In the genomic region with DNA sequence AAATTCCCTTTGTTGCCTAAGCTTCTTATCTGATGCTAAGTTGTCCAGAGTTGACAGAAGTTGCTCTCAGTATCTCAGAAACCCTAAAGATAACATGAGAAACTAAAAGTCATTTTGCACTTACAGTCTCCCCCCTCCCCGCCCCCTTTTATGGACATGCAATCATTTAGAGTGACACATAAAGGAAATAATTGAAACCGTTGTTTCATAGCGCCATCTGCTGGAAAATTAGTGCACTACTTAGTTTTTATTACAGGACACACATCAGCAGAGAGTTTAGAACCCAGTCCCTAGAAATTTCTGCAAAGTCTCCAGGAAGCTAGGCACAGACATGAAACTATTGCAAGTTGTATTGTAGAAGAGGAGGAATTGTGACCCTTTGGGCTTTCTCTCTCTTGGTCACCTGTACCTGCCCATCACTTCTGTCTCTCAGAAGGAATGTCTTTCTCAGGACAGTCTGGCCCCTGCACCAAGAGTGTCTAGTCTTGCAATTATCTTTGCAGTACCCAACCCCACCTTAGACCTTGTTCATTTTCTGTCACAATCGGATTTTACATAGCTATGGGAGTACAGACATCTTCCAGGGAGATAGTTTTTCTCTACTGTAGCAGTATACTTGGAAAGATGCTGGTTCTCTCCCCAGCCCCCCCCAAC, we compare ENCODE assay signal across 8 mouse cellular contexts. TPM values are rescaled to one million over a fixed set of nuclear protein-coding genes. Genes with fewer than 3 reads are reported as not detected.
DNase-seq lines count a peak whose midpoint lies in the region; ATAC-seq and TF ChIP-seq lines count a peak whose summit lies in the region.

No protein-coding gene starts in this region.

- H3K4me1 ChIP-seq in forebrain, embryonic 11.5 days (replicated peaks; ENCODE audit: control insufficient read depth, insufficient read depth, low read length) = no peaks in the 10 kb centered on the region
- H3K4me1 ChIP-seq in forebrain, embryonic 10.5 days = no peaks in the 10 kb centered on the region
- no peaks in the 10 kb centered on the region for H3K4me1 ChIP-seq in thymus, adult 2 months (replicated peaks; ENCODE audit: control insufficient read depth, insufficient read depth, low read length)
- H3K4me1 ChIP-seq in forebrain, embryonic 15.5 days = no peaks in the 10 kb centered on the region

- H3K27ac ChIP-seq in forebrain, embryonic 11.5 days (ENCODE audit: low read depth, low read length) = no peak overlapping the region
- no peak overlapping the region for H3K27ac ChIP-seq in forebrain, embryonic 10.5 days
- H3K27ac ChIP-seq in thymus, adult 2 months (ENCODE audit: control insufficient read depth, insufficient read depth, low read length) = no peak overlapping the region
- H3K27ac ChIP-seq in forebrain, embryonic 15.5 days (replicated peaks) = no peak overlapping the region

- WGBS in forebrain, embryonic 11.5 days = 23% methylated on average over 4 of the region's 4 CpGs
- 23% methylated on average over 4 of the region's 4 CpGs for WGBS in forebrain, embryonic 10.5 days
- 17% methylated on average over 4 of the region's 4 CpGs for WGBS in thymus, adult 2 months
- 19% methylated on average over 4 of the region's 4 CpGs for WGBS in forebrain, embryonic 15.5 days

- H3K36me3 ChIP-seq in forebrain, embryonic 11.5 days (ENCODE audit: control insufficient read depth, insufficient read depth, low read length) = no peaks in the 10 kb centered on the region
- no peaks in the 10 kb centered on the region for H3K36me3 ChIP-seq in forebrain, embryonic 10.5 days (replicated peaks)
- no peaks in the 10 kb centered on the region for H3K36me3 ChIP-seq in thymus, adult 2 months (ENCODE audit: control insufficient read depth, insufficient read depth, low read length)
- H3K36me3 ChIP-seq in forebrain, embryonic 15.5 days = no peaks in the 10 kb centered on the region

- DNase-seq in forebrain, embryonic 11.5 days (ENCODE audit: low spot score) = no peak
- DNase-seq in forebrain, embryonic 10.5 days (ENCODE audit: extremely low spot score, low spot score) = no peak
- DNase-seq in thymus, adult 2 months = peak; percentile 28
- no peak for DNase-seq in thymus, adult 18-20 months
- peak; percentile 79 for DNase-seq in lung, postnatal 36 days
- no peak for DNase-seq in right cerebral cortex, postnatal 4 days
- DNase-seq in cerebellum, adult 11 months = no peak

- peak; percentile 56; the same call in 1 of the 2 replicates for ATAC-seq in forebrain, embryonic 11.5 days (replicated peaks; ENCODE audit: low FRiP score)
- peak; percentile 29; the same call in 1 of the 2 replicates for ATAC-seq in forebrain, embryonic 15.5 days (replicated peaks)

- no peak for TF ChIP-seq POLR2A in thymus, adult 2 months (IDR thresholded peaks at IDR 0.05; ENCODE audit: control insufficient read depth, extremely low read depth, insufficient read depth, low read length, poor library complexity)

- no peaks in the 10 kb centered on the region for H3K27me3 ChIP-seq in forebrain, embryonic 11.5 days (ENCODE audit: control insufficient read depth, insufficient read depth, low read length)
- H3K27me3 ChIP-seq in forebrain, embryonic 10.5 days (ENCODE audit: poor library complexity, severe bottlenecking) = no peaks in the 10 kb centered on the region
- no peaks in the 10 kb centered on the region for H3K27me3 ChIP-seq in thymus, adult 2 months (ENCODE audit: control insufficient read depth, insufficient read depth, low read length)
- H3K27me3 ChIP-seq in forebrain, embryonic 15.5 days = no peaks in the 10 kb centered on the region

- no peak for TF ChIP-seq CTCF in thymus, adult 2 months (IDR thresholded peaks at IDR 0.05; ENCODE audit: borderline replicate concordance, control insufficient read depth, extremely low read depth, insufficient read depth, low read length, poor library complexity)

- H3K4me2 ChIP-seq in forebrain, embryonic 11.5 days (ENCODE audit: low read depth, low read length, severe bottlenecking) = no peak overlapping the region
- no peak overlapping the region for H3K4me2 ChIP-seq in forebrain, embryonic 15.5 days (replicated peaks)

- no peak overlapping the region for H3K9ac ChIP-seq in forebrain, embryonic 11.5 days (ENCODE audit: low read length)
- H3K9ac ChIP-seq in forebrain, embryonic 15.5 days (replicated peaks) = no peak overlapping the region

- no peaks in the 10 kb centered on the region for H3K9me3 ChIP-seq in forebrain, embryonic 11.5 days (ENCODE audit: control insufficient read depth, low read length)
- no peaks in the 10 kb centered on the region; the same call in 1 of the 2 replicates for H3K9me3 ChIP-seq in forebrain, embryonic 10.5 days
- H3K9me3 ChIP-seq in forebrain, embryonic 15.5 days = no peaks in the 10 kb centered on the region

- no peak overlapping the region for H3K4me3 ChIP-seq in forebrain, embryonic 11.5 days (ENCODE audit: low read depth, low read length)
- H3K4me3 ChIP-seq in forebrain, embryonic 10.5 days = no peak overlapping the region
- H3K4me3 ChIP-seq in thymus, adult 2 months (ENCODE audit: control insufficient read depth, insufficient read depth, low read length) = no peak overlapping the region
- no peak overlapping the region for H3K4me3 ChIP-seq in forebrain, embryonic 15.5 days

RNA-seq across cellular contexts. Expression of gene Cd69, which starts 20.2 kb away (rescaled TPM):
- polyA plus RNA-seq in forebrain, embryonic 11.5 days (2014; fragmentation: Nextera tagmentation; extraction: Ambion mirVana) = not detected in 2 replicates
- polyA plus RNA-seq in forebrain, embryonic 10.5 days (2016; fragmentation: Nextera tagmentation; extraction: Ambion mirVana) = 0.09 and 0.11 TPM in 2 replicates
- polyA plus RNA-seq in thymus, adult 2 months (2012; rRNA removed) = 18.0 and 22.0 TPM in 2 replicates
- not detected in 2 replicates for polyA plus RNA-seq in forebrain, embryonic 15.5 days (2015; fragmentation: Nextera tagmentation; extraction: Ambion mirVana)

Comparison
In these comparisons a context has a peak if more than half of its experiments do, and no peak if none do; other contexts are left out.
1. DNase-seq: peak in thymus, adult 2 months (single experiment) and lung, postnatal 36 days (single experiment); none in forebrain, embryonic 11.5 days (single experiment), forebrain, embryonic 10.5 days (single experiment), thymus, adult 18-20 months (0 of 2), right cerebral cortex, postnatal 4 days (single experiment) and cerebellum, adult 11 months (single experiment).
2. RNA of gene Cd69, which starts 20.2 kb away (polyA plus RNA-seq): 18.0 to 22.0 TPM in thymus, adult 2 months; 0.09 to 0.11 TPM in forebrain, embryonic 10.5 days, not detected in forebrain, embryonic 11.5 days and not detected in forebrain, embryonic 15.5 days; every median in the first group is over 10 times any median in the second.